Mouse (Mus musculus) forebrain, embryonic 16.5 days (tissue): Measurements from ENCODE around the gene 4930451I11Rik. TPM values are rescaled to one million over a fixed set of nuclear protein-coding genes. Genes with fewer than 3 reads are reported as not detected.

Experiments used
- ATAC-seq: fragments of 200-750 bp; cut with Nextera tagmentation; 2 replicates; pipeline ENCODE4 v1.8.0; 2017; ENCODE audit warnings: mild to moderate bottlenecking, moderate library complexity
- H3K27ac ChIP-seq: fragments of 300-500 bp; sonication (generic); 2 replicates; pipeline ENCODE4 v1.5.1; 2014; ENCODE audit warnings: low read length, control low read depth
- H3K27me3 ChIP-seq: fragments of 300-500 bp; sonication (generic); replicated peaks from 2 replicates; pipeline ENCODE4 v1.6.1; 2014; ENCODE audit warnings: low read length; ENCODE audit not compliant: control insufficient read depth, insufficient read depth
- H3K36me3 ChIP-seq: fragments of 300-500 bp; sonication (generic); 2 replicates; pipeline ENCODE4 v1.6.1; 2014; ENCODE audit not compliant: control insufficient read depth, insufficient read depth
- H3K4me1 ChIP-seq: fragments of 300-500 bp; sonication (generic); replicated peaks from 2 replicates; pipeline ENCODE4 v1.6.1; 2014; ENCODE audit warnings: low read length; ENCODE audit not compliant: control insufficient read depth, insufficient read depth
- H3K4me2 ChIP-seq: fragments of 300-500 bp; sonication (generic); 2 replicates; pipeline ENCODE4 v1.6.1; 2014; ENCODE audit warnings: mild to moderate bottlenecking, low read length, control low read depth
- H3K4me3 ChIP-seq: fragments of 300-500 bp; sonication (generic); replicated peaks from 2 replicates; pipeline ENCODE4 v1.5.1; 2014; ENCODE audit warnings: mild to moderate bottlenecking, low read length, control low read depth
- H3K9ac ChIP-seq: fragments of 300-500 bp; sonication (generic); replicated peaks from 2 replicates; pipeline ENCODE4 v1.6.1; 2014; ENCODE audit warnings: low read depth, low read length, control low read depth
- H3K9me3 ChIP-seq: fragments of 300-500 bp; sonication (generic); 2 replicates; pipeline ENCODE4 v1.6.1; 2016; ENCODE audit warnings: low read length; ENCODE audit not compliant: control insufficient read depth
- WGBS: fragments of 180-500 bp; shearing (Covaris S2); extraction: QIAGEN DNeasy Blood & Tissue Kit; methylation state at CpG from one replicate; pipeline ENCODE4 v1.1.7; 2014; 5-methylcytosine and 5-hydroxymethylcytosine counted together
- polyA plus RNA-seq: library from polyadenylated mRNA; unstranded; fragments of >200 nt; fragmentation: Nextera tagmentation; extraction: Ambion mirVana; gene quantifications from 2 replicates; pipeline ENCODE4 v1.2.1, GENCODE M21; 2015

Gene 4930451I11Rik
- polyA plus RNA-seq, 1 experiment from 2014 or later, result not detected

- Histone ChIP-seq H3K4me1 (peaks cover 19% of the 10 kb centered on the region), H3K4me3 (peak overlapping the region; percentile 60), H3K4me2 (peak overlapping the region; percentile 100), H3K36me3 (0 out of 2 replicates have a peak, but pooled peaks cover 3% of the 10 kb centered on the region), H3K27ac (no peak overlapping the region), H3K27me3 (peaks cover 4% of the 10 kb centered on the region; the same call in 1 of the 2 replicates), H3K9ac (peak overlapping the region; percentile 69), H3K9me3 (no peaks in the 10 kb centered on the region)
- ATAC-seq, result peak; percentile 60
- 1% methylated on average over 67 of the region's 74 CpGs for WGBS
Measured at GRCm38 (mm10) chr7:126847421-126848398, 16.3 kb upstream of the 4930451I11Rik start.

DNA sequence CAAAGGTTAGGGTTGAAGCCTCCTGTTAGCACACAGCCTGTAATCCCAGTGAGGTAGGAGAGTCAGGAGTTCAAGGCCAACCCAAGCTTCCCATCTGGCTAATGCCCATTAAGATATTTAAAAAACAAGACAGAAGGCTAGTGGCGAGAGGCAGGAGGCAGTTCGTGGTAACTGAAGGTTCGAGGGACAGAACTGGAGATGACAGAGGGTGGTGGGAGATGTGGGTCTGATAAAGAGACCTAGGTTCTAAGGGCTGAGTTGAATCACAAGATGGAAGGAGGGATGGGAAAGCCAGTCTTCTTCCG lies 15.6 kb upstream of the 4930451I11Rik start, which contains the start of gene Doc2a:
Gene Doc2a, plus strand, starts transcription at position 301 of the 305 bp plus-strand sequence.
- Histone ChIP-seq H3K4me1 (peaks cover 19% of the 10 kb centered on the region), H3K4me2 (peak within 1 kb of the TSS; percentile 100), H3K4me3 (peak within 1 kb of the TSS; percentile 60), H3K27ac (no peak within 1 kb of the TSS), H3K27me3 (peaks cover 4% of the 10 kb centered on the region; the same call in 1 of the 2 replicates), H3K9ac (peak within 1 kb of the TSS; percentile 69), H3K36me3 (no peaks in the 10 kb centered on the region), H3K9me3 (no peaks in the 10 kb centered on the region)
- WGBS, result 27% methylated on average over 4 of the region's 4 CpGs
- no peak for ATAC-seq

DNA sequence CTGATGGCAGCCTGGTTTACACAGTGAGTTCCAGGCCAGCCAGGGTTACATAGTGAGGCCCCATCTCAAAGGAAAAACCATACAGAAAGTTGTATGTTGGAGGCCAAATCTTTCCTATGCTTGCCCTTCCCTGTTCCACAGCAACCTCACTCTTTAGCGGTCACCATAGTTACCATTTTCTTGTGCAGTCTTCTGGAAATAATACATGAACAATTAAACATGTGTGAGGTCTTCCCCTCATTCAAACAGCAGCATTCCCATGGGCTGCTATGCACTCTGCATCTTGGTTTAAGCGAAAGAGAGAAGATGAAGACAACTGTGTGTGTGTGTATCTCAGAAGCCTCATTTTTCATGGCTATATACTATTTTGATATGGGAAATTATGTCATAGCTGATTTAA lies 14.1 kb upstream of the 4930451I11Rik start:
- no peak overlapping the region for H3K4me2 ChIP-seq
- H3K4me3 ChIP-seq, result no peak overlapping the region
- H3K9me3 ChIP-seq, result no peaks in the 10 kb centered on the region
- no peak for ATAC-seq
- H3K27me3 ChIP-seq, result peaks cover 4% of the 10 kb centered on the region; the same call in 1 of the 2 replicates
- peaks cover 19% of the 10 kb centered on the region for H3K4me1 ChIP-seq
- H3K9ac ChIP-seq, result no peak overlapping the region
- H3K36me3 ChIP-seq, result no peaks in the 10 kb centered on the region
- WGBS, result 12% methylated on average over 2 of the region's 2 CpGs
- no peak overlapping the region for H3K27ac ChIP-seq

- no peak overlapping the region for H3K9ac ChIP-seq
- H3K27me3 ChIP-seq, result 0 out of 2 replicates have a peak, but pooled peaks cover under 1% of the 10 kb centered on the region
- no peak overlapping the region for H3K27ac ChIP-seq
- WGBS, result 80% methylated on average over 9 of the region's 9 CpGs
- H3K9me3 ChIP-seq, result no peaks in the 10 kb centered on the region
- ATAC-seq, result no peak
- no peak overlapping the region for H3K4me3 ChIP-seq
- H3K4me1 ChIP-seq, result peaks cover 8% of the 10 kb centered on the region
- H3K4me2 ChIP-seq, result no peak overlapping the region
- H3K36me3 ChIP-seq, result no peaks in the 10 kb centered on the region
Measured at GRCm38 (mm10) chr7:126843276-126843675, 11.8 kb upstream of the 4930451I11Rik start.

- H3K36me3 ChIP-seq, result no peaks in the 10 kb centered on the region
- no peak overlapping the region for H3K9ac ChIP-seq
- peaks cover 6% of the 10 kb centered on the region for H3K4me1 ChIP-seq
- no peak overlapping the region for H3K27ac ChIP-seq
- no peak overlapping the region for H3K4me2 ChIP-seq
- WGBS, result 100% methylated on average over 1 of the region's 1 CpGs
- H3K9me3 ChIP-seq, result no peaks in the 10 kb centered on the region
- ATAC-seq, result no peak
- no peak overlapping the region for H3K4me3 ChIP-seq
- H3K27me3 ChIP-seq, result no peaks in the 10 kb centered on the region
Measured at GRCm38 (mm10) chr7:126833294-126833693, 1.9 kb upstream of the 4930451I11Rik start.

GRCm38 (mm10) chr7:126832036-126832598 lies 678 bp upstream of the 4930451I11Rik start:
- Histone ChIP-seq H3K9ac (0 out of 2 replicates have a peak overlapping the region, but pooled peaks have one; percentile 34), H3K4me3 (peak overlapping the region; percentile 35), H3K27ac (no peak overlapping the region), H3K27me3 (no peaks in the 10 kb centered on the region), H3K9me3 (no peaks in the 10 kb centered on the region), H3K4me2 (peak overlapping the region; percentile 65), H3K4me1 (peaks cover 6% of the 10 kb centered on the region), H3K36me3 (no peaks in the 10 kb centered on the region)
- under 1% methylated on average over 21 of the region's 21 CpGs for WGBS
- ATAC-seq, result peak; percentile 92

- no peaks in the 10 kb centered on the region for H3K27me3 ChIP-seq
- no peak overlapping the region for H3K27ac ChIP-seq
- H3K4me3 ChIP-seq, result no peak overlapping the region
- WGBS, result 80% methylated on average over 5 of the region's 5 CpGs
- ATAC-seq, result no peak
- H3K4me1 ChIP-seq, result peaks cover 28% of the 10 kb centered on the region
- no peaks in the 10 kb centered on the region for H3K9me3 ChIP-seq
- no peak overlapping the region for H3K4me2 ChIP-seq
- H3K9ac ChIP-seq, result no peak overlapping the region
- H3K36me3 ChIP-seq, result no peaks in the 10 kb centered on the region
Measured at GRCm38 (mm10) chr7:126825952-126826351, 5.5 kb downstream of the 4930451I11Rik start.

DNA sequence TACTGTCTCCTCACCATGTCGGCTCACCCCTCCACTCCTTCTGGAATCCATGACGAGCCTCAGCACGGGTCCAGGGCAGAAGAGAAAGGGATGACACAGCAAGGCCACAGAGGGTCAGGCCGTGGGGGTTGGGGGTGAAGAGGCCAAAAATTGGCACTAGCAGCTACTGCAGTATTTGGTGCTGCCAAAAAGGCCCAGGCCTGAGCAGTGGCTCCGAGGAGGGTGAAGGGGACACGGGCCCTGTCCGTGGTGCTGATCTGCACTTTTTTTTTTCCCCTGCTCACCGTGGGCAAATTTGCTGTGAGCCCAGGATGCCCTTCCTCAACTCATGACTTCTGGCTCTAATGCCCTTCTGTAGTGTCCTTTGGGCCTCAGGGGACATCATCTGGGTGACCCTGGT lies 6.0 kb downstream of the 4930451I11Rik start:
- Histone ChIP-seq H3K9ac (no peak overlapping the region), H3K27me3 (no peaks in the 10 kb centered on the region), H3K4me1 (peaks cover 28% of the 10 kb centered on the region), H3K4me2 (no peak overlapping the region), H3K4me3 (no peak overlapping the region), H3K36me3 (no peaks in the 10 kb centered on the region), H3K9me3 (no peaks in the 10 kb centered on the region), H3K27ac (no peak overlapping the region)
- ATAC-seq, result no peak
- WGBS, result 29% methylated on average over 8 of the region's 8 CpGs

DNA sequence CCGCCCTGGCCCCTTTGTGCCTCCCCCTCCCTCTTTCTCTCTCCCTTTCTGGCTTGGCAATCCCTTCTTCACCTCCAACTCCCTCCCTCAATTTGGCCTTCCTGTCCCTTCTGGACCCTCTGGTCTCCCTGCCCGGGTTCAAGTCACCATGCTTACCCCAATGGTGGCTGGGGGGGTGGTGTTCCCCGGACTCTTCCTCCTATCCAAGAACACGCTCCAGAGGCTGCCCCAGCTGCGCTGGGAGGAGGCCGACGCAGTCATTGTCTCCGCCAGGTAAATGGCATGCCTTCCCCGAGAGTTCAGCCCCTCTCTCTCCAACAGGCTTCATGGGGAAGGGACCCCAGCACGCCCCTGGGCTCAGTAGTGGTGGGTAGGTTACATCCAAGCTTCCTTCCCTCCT lies 7.5 kb downstream of the 4930451I11Rik start:
- H3K27ac ChIP-seq, result peak overlapping the region; percentile 9; the same call in 1 of the 2 replicates
- H3K4me2 ChIP-seq, result peak overlapping the region; percentile 75
- peak overlapping the region; percentile 79 for H3K4me3 ChIP-seq
- 4% methylated on average over 10 of the region's 10 CpGs for WGBS
- ATAC-seq, result no peak
- H3K4me1 ChIP-seq, result peaks cover 28% of the 10 kb centered on the region
- no peaks in the 10 kb centered on the region for H3K36me3 ChIP-seq
- no peaks in the 10 kb centered on the region for H3K9me3 ChIP-seq
- H3K27me3 ChIP-seq, result no peaks in the 10 kb centered on the region
- H3K9ac ChIP-seq, result peak overlapping the region; percentile 80
